Mouse (Mus musculus): Measurements from ENCODE around the gene Pno1. TPM values are rescaled to one million over a fixed set of nuclear protein-coding genes. Genes with fewer than 3 reads are reported as not detected.

Pno1 gene
- polyA plus RNA-seq, 1 experiment from 2014 or later: 44.6 TPM

- WGBS: 90% methylated on average over 6 of the region's 6 CpGs
Measured at GRCm38 (mm10) chr11:17202481-17202880, 8.9 kb downstream of the Pno1 start.

GRCm38 (mm10) chr11:17200936-17201335 is 10.4 kb downstream of the Pno1 start:
- Histone ChIP-seq H3K9ac (no peak overlapping the region), H3K36me3 (peaks cover 50% of the 10 kb centered on the region)

More at GRCm38 (mm10) chr11:17202481-17202880, 8.9 kb downstream of the Pno1 start:
- H3K9me3 ChIP-seq: no peaks in the 10 kb centered on the region
- no peak overlapping the region for H3K4me3 ChIP-seq
- H3K36me3 ChIP-seq: peaks cover 47% of the 10 kb centered on the region
- no peaks in the 10 kb centered on the region for H3K4me1 ChIP-seq (replicated peaks)
- ATAC-seq (ENCODE audit: low FRiP score, low read depth): no peak
- H3K27ac ChIP-seq (replicated peaks): no peak overlapping the region
- H3K9ac ChIP-seq: no peak overlapping the region
- H3K4me2 ChIP-seq: no peak overlapping the region
- H3K27me3 ChIP-seq: no peaks in the 10 kb centered on the region

DNA sequence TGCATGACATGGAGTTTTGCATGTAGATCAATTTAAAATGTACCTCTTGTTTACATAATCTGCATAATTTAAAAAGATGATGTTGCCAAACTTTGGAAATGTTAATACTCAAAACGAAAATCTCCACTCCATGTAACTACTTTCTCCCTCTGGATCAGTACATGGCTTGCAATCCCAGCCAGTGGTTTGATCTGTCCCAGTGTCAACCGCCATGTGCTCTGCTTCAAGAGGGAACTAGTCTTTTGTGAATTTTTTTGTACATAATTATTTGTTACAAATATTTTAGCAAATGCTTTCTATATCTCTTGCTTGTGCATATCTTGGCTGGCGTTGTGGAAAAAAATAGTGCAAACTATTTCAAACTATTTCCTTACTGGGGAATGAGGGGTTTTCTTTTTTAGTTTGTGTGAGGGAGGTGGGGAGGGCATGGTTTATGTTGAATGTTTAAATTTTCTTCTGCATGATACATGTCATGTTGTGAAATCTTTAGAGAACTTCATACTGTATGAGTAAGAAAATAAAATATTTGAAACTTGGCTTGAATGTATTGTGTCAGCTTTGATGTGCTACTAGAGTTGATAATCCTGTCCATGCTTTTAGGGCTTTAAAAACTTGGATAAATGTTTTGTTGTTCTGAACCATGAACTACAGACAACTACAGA is 11.4 kb downstream of the Pno1 start:
- H3K27me3 ChIP-seq: no peaks in the 10 kb centered on the region
- H3K4me3 ChIP-seq: no peak overlapping the region
- no peak overlapping the region for H3K27ac ChIP-seq (replicated peaks)
- no peaks in the 10 kb centered on the region for H3K9me3 ChIP-seq
- H3K4me2 ChIP-seq: no peak overlapping the region
- WGBS: 96% methylated on average over 3 of the region's 3 CpGs
- no peak for ATAC-seq (ENCODE audit: low FRiP score, low read depth)
- no peak overlapping the region for H3K9ac ChIP-seq
- peaks cover 58% of the 10 kb centered on the region for H3K36me3 ChIP-seq
- H3K4me1 ChIP-seq (replicated peaks): no peaks in the 10 kb centered on the region

More at GRCm38 (mm10) chr11:17200936-17201335, 10.4 kb downstream of the Pno1 start:
- no peak overlapping the region for H3K4me3 ChIP-seq
- 87% methylated on average over 4 of the region's 4 CpGs for WGBS
- ATAC-seq (ENCODE audit: low FRiP score, low read depth): no peak
- H3K4me1 ChIP-seq (replicated peaks): no peaks in the 10 kb centered on the region
- H3K4me2 ChIP-seq: no peak overlapping the region
- H3K27me3 ChIP-seq: no peaks in the 10 kb centered on the region
- H3K27ac ChIP-seq (replicated peaks): no peak overlapping the region
- H3K9me3 ChIP-seq: no peaks in the 10 kb centered on the region

DNA sequence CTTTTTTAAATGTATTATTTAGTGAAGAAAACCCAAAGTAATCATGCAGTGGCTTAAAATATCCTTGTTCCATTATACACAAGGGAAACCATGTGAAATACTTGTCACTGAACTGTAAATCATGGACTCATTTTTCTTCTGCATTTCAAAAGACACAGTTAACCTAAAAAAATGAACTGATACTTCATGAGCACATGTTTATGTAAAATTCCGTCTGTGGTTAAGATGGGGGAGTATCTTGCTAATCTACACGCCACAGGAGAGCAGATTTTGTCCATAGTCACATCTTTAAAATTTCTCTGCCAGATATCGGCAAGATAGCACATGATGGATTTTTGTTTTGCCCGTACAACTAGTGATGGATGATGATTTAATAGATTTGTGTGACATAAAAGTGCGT is 12.2 kb downstream of the Pno1 start:
- Histone ChIP-seq H3K4me1 (replicated peaks) (no peaks in the 10 kb centered on the region), H3K27me3 (no peaks in the 10 kb centered on the region), H3K9me3 (no peaks in the 10 kb centered on the region), H3K36me3 (peaks cover 64% of the 10 kb centered on the region), H3K27ac (replicated peaks) (no peak overlapping the region), H3K9ac (no peak overlapping the region), H3K4me3 (no peak overlapping the region), H3K4me2 (no peak overlapping the region)
- ATAC-seq (ENCODE audit: low FRiP score, low read depth): no peak
- WGBS: 92% methylated on average over 5 of the region's 5 CpGs

DNA sequence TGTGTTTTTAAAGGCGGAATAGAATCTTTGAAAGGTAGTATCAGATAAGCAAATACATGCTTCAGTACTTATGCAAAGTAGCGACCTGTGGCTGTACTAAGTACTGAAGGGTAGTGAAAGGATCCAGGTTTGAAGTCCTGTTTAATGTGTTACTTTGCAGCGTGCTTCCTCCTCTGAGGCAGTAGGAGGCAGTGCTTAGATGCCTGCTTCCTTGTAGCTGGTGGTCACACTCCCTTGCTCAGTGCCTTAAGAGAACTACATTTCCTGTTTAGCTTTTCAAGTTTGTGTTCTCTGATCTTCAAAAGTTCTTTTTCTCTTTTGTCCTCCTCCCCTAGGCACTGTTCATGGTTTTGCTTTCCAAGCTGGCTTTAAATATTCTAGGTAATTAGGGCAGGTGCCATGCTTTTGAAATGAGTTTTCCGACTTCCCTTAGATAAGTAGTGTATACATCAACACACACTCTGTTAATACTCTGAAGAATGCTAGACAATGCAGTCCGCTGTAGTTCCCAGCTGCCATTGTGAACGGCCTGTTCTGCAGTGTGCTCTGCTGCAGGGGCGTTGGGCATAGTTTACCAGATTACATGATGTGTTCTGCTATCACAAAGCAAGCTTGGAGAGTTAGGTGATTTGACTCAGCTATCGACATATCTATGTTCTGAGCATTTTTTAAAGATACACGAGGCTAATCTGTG is 19.1 kb downstream of the Pno1 start:
- H3K9me3 ChIP-seq: no peaks in the 10 kb centered on the region
- H3K27ac ChIP-seq (replicated peaks): no peak overlapping the region
- 78% methylated on average over 9 of the region's 9 CpGs for WGBS
- H3K4me3 ChIP-seq: no peak overlapping the region
- H3K27me3 ChIP-seq: no peaks in the 10 kb centered on the region
- ATAC-seq (ENCODE audit: low FRiP score, low read depth): no peak
- no peak overlapping the region for H3K9ac ChIP-seq
- H3K4me2 ChIP-seq: no peak overlapping the region
- H3K4me1 ChIP-seq (replicated peaks): no peaks in the 10 kb centered on the region
- peaks cover 29% of the 10 kb centered on the region for H3K36me3 ChIP-seq

DNA sequence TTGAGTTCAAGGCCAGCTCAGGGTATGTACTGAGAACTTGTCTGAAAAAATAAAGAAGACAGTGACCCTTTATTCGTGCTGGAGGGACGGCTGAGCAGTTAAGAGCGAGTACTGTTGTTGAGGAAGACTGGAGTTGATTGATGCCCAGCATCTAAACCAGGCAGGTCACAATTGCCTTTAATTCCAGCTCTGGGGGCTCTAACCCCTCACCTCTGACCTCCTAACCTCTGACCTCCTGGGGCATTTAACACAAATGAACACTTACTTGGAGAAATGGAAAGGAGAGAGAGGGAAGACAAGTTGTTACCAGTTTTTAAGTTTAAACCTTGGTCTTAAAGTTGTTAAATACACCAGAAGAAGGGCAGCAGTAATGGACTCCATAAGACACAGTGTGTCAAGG is 22.6 kb downstream of the Pno1 start:
- no peak for ATAC-seq (ENCODE audit: low FRiP score, low read depth)
- H3K27me3 ChIP-seq: no peaks in the 10 kb centered on the region
- no peak overlapping the region for H3K27ac ChIP-seq (replicated peaks)
- H3K36me3 ChIP-seq: no peaks in the 10 kb centered on the region
- H3K4me3 ChIP-seq: no peak overlapping the region
- 27% methylated on average over 3 of the region's 3 CpGs for WGBS
- H3K4me2 ChIP-seq: no peak overlapping the region
- no peaks in the 10 kb centered on the region for H3K4me1 ChIP-seq (replicated peaks)
- H3K9ac ChIP-seq: no peak overlapping the region
- H3K9me3 ChIP-seq: no peaks in the 10 kb centered on the region

- ATAC-seq (ENCODE audit: low FRiP score, low read depth): no peak
- Histone ChIP-seq H3K4me3 (no peak overlapping the region), H3K9me3 (no peaks in the 10 kb centered on the region), H3K4me2 (no peak overlapping the region), H3K4me1 (replicated peaks) (no peaks in the 10 kb centered on the region), H3K27ac (replicated peaks) (no peak overlapping the region), H3K27me3 (no peaks in the 10 kb centered on the region), H3K36me3 (no peaks in the 10 kb centered on the region), H3K9ac (no peak overlapping the region)
- WGBS: 80% methylated on average over 3 of the region's 3 CpGs
Measured at GRCm38 (mm10) chr11:17187649-17188048, 23.7 kb downstream of the Pno1 start.

DNA sequence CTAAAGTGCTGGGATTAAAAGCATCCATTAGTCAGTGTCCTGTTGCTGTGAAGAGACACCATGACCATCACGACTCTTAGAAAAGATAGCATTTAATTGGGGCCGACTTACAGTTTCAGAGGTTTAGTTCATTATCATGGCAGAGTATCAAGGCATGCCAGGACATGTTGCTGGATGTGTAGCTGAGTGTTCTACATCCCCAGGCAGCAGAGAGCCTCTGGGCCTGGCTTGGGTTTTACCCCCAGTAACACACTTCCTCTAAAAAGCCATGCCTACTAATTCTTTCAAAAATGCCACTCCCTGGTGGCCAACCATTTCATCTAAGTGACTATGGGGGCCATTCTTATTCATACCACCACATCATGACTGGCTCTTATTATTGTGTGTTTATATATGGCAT is 28.2 kb downstream of the Pno1 start:
- Histone ChIP-seq H3K4me2 (no peak overlapping the region), H3K9ac (no peak overlapping the region), H3K4me3 (no peak overlapping the region), H3K36me3 (no peaks in the 10 kb centered on the region), H3K27ac (replicated peaks) (no peak overlapping the region), H3K9me3 (no peaks in the 10 kb centered on the region), H3K4me1 (replicated peaks) (no peaks in the 10 kb centered on the region), H3K27me3 (no peaks in the 10 kb centered on the region)
- WGBS: 87% methylated on average over 2 of the region's 2 CpGs
- ATAC-seq (ENCODE audit: low FRiP score, low read depth): no peak

- no peak within 1 kb of the TSS for H3K4me3 ChIP-seq
- no peak within 1 kb of the TSS for H3K27ac ChIP-seq (replicated peaks)
- no peaks in the 10 kb centered on the region for H3K4me1 ChIP-seq (replicated peaks)
- no peak within 1 kb of the TSS for H3K4me2 ChIP-seq
- no peaks in the 10 kb centered on the region for H3K36me3 ChIP-seq
- H3K27me3 ChIP-seq: no peaks in the 10 kb centered on the region
- WGBS: 66% methylated on average over 3 of the region's 3 CpGs
- no peak for ATAC-seq (ENCODE audit: low FRiP score, low read depth)
- H3K9ac ChIP-seq: no peak within 1 kb of the TSS
- no peaks in the 10 kb centered on the region for H3K9me3 ChIP-seq
Measured at GRCm38 (mm10) chr11:17181807-17182206, 29.6 kb downstream of the Pno1 start, which contains the start of gene Wdr92. TSS of gene Wdr92 (plus strand) at chr11:17182107.

- Histone ChIP-seq H3K4me1 (replicated peaks) (no peaks in the 10 kb centered on the region), H3K36me3 (no peaks in the 10 kb centered on the region), H3K4me2 (no peak overlapping the region), H3K9me3 (no peaks in the 10 kb centered on the region), H3K4me3 (no peak overlapping the region), H3K27ac (replicated peaks) (no peak overlapping the region), H3K27me3 (no peaks in the 10 kb centered on the region), H3K9ac (no peak overlapping the region)
- ATAC-seq (ENCODE audit: low FRiP score, low read depth): no peak
- 82% methylated on average over 3 of the region's 3 CpGs for WGBS
Measured at GRCm38 (mm10) chr11:17180753-17181152, 30.6 kb downstream of the Pno1 start.

DNA sequence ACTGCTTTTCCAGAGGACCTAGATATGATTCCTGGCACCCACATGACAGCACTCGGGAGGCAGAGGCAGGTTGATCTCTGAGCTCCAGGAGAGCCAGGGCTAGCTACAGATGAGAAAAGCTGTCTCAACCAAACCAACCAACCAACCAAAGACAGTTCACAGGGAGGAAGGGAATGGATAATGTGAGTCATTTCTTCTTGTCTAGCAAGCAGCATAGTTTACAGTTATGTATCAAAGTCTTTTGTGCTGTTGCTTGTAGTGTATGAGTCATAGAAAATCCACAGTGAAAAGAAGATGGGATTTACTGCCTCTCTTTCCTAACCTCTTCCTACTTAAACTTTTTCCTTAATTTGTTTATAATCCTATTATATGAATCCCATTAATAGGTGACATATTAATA is 34.7 kb downstream of the Pno1 start:
- no peak for ATAC-seq (ENCODE audit: low FRiP score, low read depth)
- Histone ChIP-seq H3K4me3 (no peak overlapping the region), H3K4me1 (replicated peaks) (0 out of 2 replicates have a peak, but pooled peaks cover under 1% of the 10 kb centered on the region), H3K27ac (replicated peaks) (no peak overlapping the region), H3K36me3 (no peaks in the 10 kb centered on the region), H3K9ac (no peak overlapping the region), H3K9me3 (no peaks in the 10 kb centered on the region), H3K4me2 (no peak overlapping the region), H3K27me3 (no peaks in the 10 kb centered on the region)
- WGBS: 100% methylated on average over 1 of the region's 1 CpGs

DNA sequence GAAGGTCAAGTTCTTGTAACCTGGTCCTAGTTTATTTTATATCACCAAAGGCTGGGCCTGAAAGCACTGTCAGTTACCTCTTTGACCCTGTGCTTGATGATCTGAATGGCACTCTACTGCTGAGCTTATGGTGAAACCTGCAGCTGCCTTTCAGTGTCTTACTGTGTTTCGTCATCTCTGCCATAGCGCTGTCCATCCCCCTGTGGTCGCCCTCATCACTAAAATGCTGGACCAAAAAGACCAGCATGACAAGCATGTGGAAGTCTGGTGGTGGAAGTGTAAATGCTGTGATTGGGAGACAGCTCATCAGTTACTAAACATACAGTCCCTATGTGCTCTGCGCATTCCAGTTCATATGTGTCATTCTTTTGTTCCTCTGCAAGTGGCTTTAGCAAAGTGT is 39.1 kb downstream of the Pno1 start:
- Histone ChIP-seq H3K36me3 (no peaks in the 10 kb centered on the region), H3K4me2 (no peak overlapping the region), H3K9me3 (no peaks in the 10 kb centered on the region), H3K4me1 (replicated peaks) (peaks cover 13% of the 10 kb centered on the region; the same call in 1 of the 2 replicates), H3K9ac (no peak overlapping the region), H3K27ac (replicated peaks) (no peak overlapping the region), H3K27me3 (no peaks in the 10 kb centered on the region), H3K4me3 (no peak overlapping the region)
- 94% methylated on average over 4 of the region's 4 CpGs for whole genome bisulfite sequencing
- no peak for ATAC-seq (ENCODE audit: low FRiP score, low read depth)

Data from hindbrain, embryonic 15.5 days (tissue).